Mouse (Mus musculus) lung, embryonic 14.5 days (tissue): ENCODE data around the gene Nup54. TPM values are rescaled to one million over a fixed set of nuclear protein-coding genes. Genes with fewer than 3 reads are reported as not detected.
A peak's percentile ranks its signal among the peaks of the same experiment; 100 is the strongest.

Experiments used
- ATAC-seq: fragments of 200-750 bp; cut with Nextera tagmentation; 2 replicates; pipeline ENCODE4 v1.8.0; 2017; ENCODE audit warnings: mild to moderate bottlenecking, moderate TSS enrichment, moderate library complexity; ENCODE audit not compliant: insufficient read depth
- DNase-seq: peaks from one replicate; pipeline ENCODE4 v3.0.0-alpha.2; 2015
- H3K27ac ChIP-seq: fragments of 300-500 bp; sonication (generic); 2 replicates; pipeline ENCODE4 v1.5.1; 2014; ENCODE audit warnings: low read depth, mild to moderate bottlenecking, moderate library complexity
- H3K27me3 ChIP-seq: fragments of 300-500 bp; sonication (generic); 2 replicates; pipeline ENCODE4 v1.6.1; 2014; ENCODE audit warnings: low read length, control low read depth; ENCODE audit not compliant: insufficient read depth
- H3K36me3 ChIP-seq: fragments of 300-500 bp; sonication (generic); 2 replicates; pipeline ENCODE4 v1.6.1; 2014; ENCODE audit warnings: control low read depth; ENCODE audit not compliant: insufficient read depth
- H3K4me1 ChIP-seq: fragments of 300-500 bp; sonication (generic); 2 replicates; pipeline ENCODE4 v1.6.1; 2014; ENCODE audit warnings: antibody characterized with exemption, control low read depth; ENCODE audit not compliant: insufficient read depth
- H3K4me2 ChIP-seq: fragments of 300-500 bp; sonication (generic); 2 replicates; pipeline ENCODE4 v1.6.1; 2014; ENCODE audit warnings: mild to moderate bottlenecking
- H3K4me3 ChIP-seq: fragments of 300-500 bp; sonication (generic); 2 replicates; pipeline ENCODE4 v1.5.1; 2014; ENCODE audit warnings: low read depth, low read length
- H3K9ac ChIP-seq: fragments of 300-500 bp; sonication (generic); 2 replicates; pipeline ENCODE4 v1.6.1; 2014
- H3K9me3 ChIP-seq: fragments of 300-500 bp; sonication (generic); 2 replicates; pipeline ENCODE4 v1.6.1; 2016; ENCODE audit warnings: low read depth, low read length, control low read depth
- CTCF ChIP-seq: IDR thresholded peaks from 2 replicates; pipeline ENCODE4 v1.5.1; 2016; ENCODE audit warnings: antibody characterized with exemption, low read depth
- WGBS: fragments of 180-500 bp; shearing (Covaris S2); extraction: QIAGEN DNeasy Blood & Tissue Kit; methylation state at CpG from one replicate; pipeline ENCODE4 v1.1.7; 2014; 5-methylcytosine and 5-hydroxymethylcytosine counted together
- polyA plus RNA-seq: library from polyadenylated mRNA; unstranded; fragments of >200 nt; fragmentation: Nextera tagmentation; extraction: Ambion mirVana; gene quantifications from 2 replicates; pipeline ENCODE4 v1.2.1, GENCODE M21; 2014

Nup54 gene
- polyA plus RNA-seq, 1 experiment from 2014 or later, result 61.9 TPM

GRCm38 (mm10) chr5:92465511-92465910, 30.5 kb upstream of the Nup54 start:
- peaks cover 3% of the 10 kb centered on the region; the same call in 1 of the 2 replicates for H3K4me1 ChIP-seq
- H3K4me3 ChIP-seq, result no peak overlapping the region
- H3K9me3 ChIP-seq, result no peaks in the 10 kb centered on the region
- no peak overlapping the region for H3K9ac ChIP-seq
- TF ChIP-seq CTCF, result no peak
- ATAC-seq (no peak), DNase-seq (no peak)
- H3K27ac ChIP-seq, result no peak overlapping the region
- WGBS, result 83% methylated on average over 5 of the region's 5 CpGs
- peaks cover 10% of the 10 kb centered on the region; the same call in 1 of the 2 replicates for H3K36me3 ChIP-seq
- no peak overlapping the region for H3K4me2 ChIP-seq
- no peaks in the 10 kb centered on the region for H3K27me3 ChIP-seq

GRCm38 (mm10) chr5:92461321-92461720, 26.3 kb upstream of the Nup54 start:
- peak; percentile 87 for TF ChIP-seq CTCF
- DNase-seq (peak; percentile 83), ATAC-seq (peak; percentile 44)
- Histone ChIP-seq H3K4me3 (no peak overlapping the region), H3K9me3 (no peaks in the 10 kb centered on the region), H3K4me2 (no peak overlapping the region), H3K27ac (no peak overlapping the region), H3K9ac (no peak overlapping the region), H3K27me3 (no peaks in the 10 kb centered on the region), H3K4me1 (no peaks in the 10 kb centered on the region), H3K36me3 (peaks cover 15% of the 10 kb centered on the region)
- 17% methylated on average over 5 of the region's 5 CpGs for WGBS

- Histone ChIP-seq H3K4me3 (no peak overlapping the region), H3K27me3 (no peaks in the 10 kb centered on the region), H3K27ac (no peak overlapping the region), H3K9me3 (no peaks in the 10 kb centered on the region), H3K4me1 (no peaks in the 10 kb centered on the region), H3K36me3 (peaks cover 24% of the 10 kb centered on the region), H3K4me2 (no peak overlapping the region), H3K9ac (no peak overlapping the region)
- TF ChIP-seq CTCF, result no peak
- no peak for ATAC-seq
- WGBS, result 38% methylated on average over 5 of the region's 5 CpGs
- DNase-seq, result no peak
These were observed 23.7 kb upstream of the Nup54 start for GRCm38 (mm10) chr5:92458726-92459125.

- no peak overlapping the region for H3K27ac ChIP-seq
- no peak for DNase-seq
- 57% methylated on average over 2 of the region's 2 CpGs for WGBS
- H3K4me1 ChIP-seq, result no peaks in the 10 kb centered on the region
- no peak for ATAC-seq
- no peak for TF ChIP-seq CTCF
- peaks cover 34% of the 10 kb centered on the region for H3K36me3 ChIP-seq
- no peak overlapping the region for H3K9ac ChIP-seq
- no peaks in the 10 kb centered on the region for H3K9me3 ChIP-seq
- H3K4me2 ChIP-seq, result no peak overlapping the region
- H3K4me3 ChIP-seq, result no peak overlapping the region
- H3K27me3 ChIP-seq, result no peaks in the 10 kb centered on the region
These were observed 22.4 kb upstream of the Nup54 start for GRCm38 (mm10) chr5:92457410-92457809.

- no peak for DNase-seq
- TF ChIP-seq CTCF, result no peak
These were observed 17.9 kb upstream of the Nup54 start for GRCm38 (mm10) chr5:92452876-92453275.

GRCm38 (mm10) chr5:92446736-92447135, 11.7 kb upstream of the Nup54 start:
- no peak overlapping the region for H3K9ac ChIP-seq
- no peak overlapping the region for H3K27ac ChIP-seq
- H3K4me1 ChIP-seq, result no peaks in the 10 kb centered on the region
- 93% methylated on average over 5 of the region's 5 CpGs for WGBS
- DNase-seq (no peak), ATAC-seq (no peak)
- no peaks in the 10 kb centered on the region for H3K27me3 ChIP-seq
- TF ChIP-seq CTCF, result no peak
- no peaks in the 10 kb centered on the region for H3K9me3 ChIP-seq
- H3K4me2 ChIP-seq, result no peak overlapping the region
- no peak overlapping the region for H3K4me3 ChIP-seq
- H3K36me3 ChIP-seq, result peaks cover 52% of the 10 kb centered on the region

More at GRCm38 (mm10) chr5:92452876-92453275, 17.9 kb upstream of the Nup54 start:
- H3K27me3 ChIP-seq, result no peaks in the 10 kb centered on the region
- 96% methylated on average over 5 of the region's 5 CpGs for WGBS
- no peak overlapping the region for H3K27ac ChIP-seq
- H3K36me3 ChIP-seq, result peaks cover 51% of the 10 kb centered on the region
- no peak overlapping the region for H3K9ac ChIP-seq
- no peaks in the 10 kb centered on the region for H3K9me3 ChIP-seq
- ATAC-seq, result no peak
- no peak overlapping the region for H3K4me3 ChIP-seq
- H3K4me1 ChIP-seq, result no peaks in the 10 kb centered on the region
- H3K4me2 ChIP-seq, result no peak overlapping the region

- DNase-seq (no peak), ATAC-seq (no peak)
- 85% methylated on average over 2 of the region's 2 CpGs for WGBS
- Histone ChIP-seq H3K9ac (no peak overlapping the region), H3K9me3 (no peaks in the 10 kb centered on the region), H3K4me2 (no peak overlapping the region), H3K27me3 (no peaks in the 10 kb centered on the region), H3K4me1 (no peaks in the 10 kb centered on the region), H3K27ac (no peak overlapping the region), H3K36me3 (peaks cover 43% of the 10 kb centered on the region), H3K4me3 (no peak overlapping the region)
- TF ChIP-seq CTCF, result no peak
These were observed 10.0 kb upstream of the Nup54 start for GRCm38 (mm10) chr5:92445016-92445415.

- WGBS, result 23% methylated on average over 7 of the region's 7 CpGs
- Histone ChIP-seq H3K9ac (no peak overlapping the region), H3K9me3 (no peaks in the 10 kb centered on the region), H3K36me3 (peaks cover 26% of the 10 kb centered on the region), H3K27me3 (no peaks in the 10 kb centered on the region), H3K27ac (no peak overlapping the region), H3K4me2 (no peak overlapping the region), H3K4me1 (no peaks in the 10 kb centered on the region), H3K4me3 (no peak overlapping the region)
- no peak for TF ChIP-seq CTCF
- no peak for DNase-seq
- 0 out of 2 replicates have a peak, but pooled peaks have one; percentile 38 for ATAC-seq
These were observed 7.9 kb upstream of the Nup54 start for GRCm38 (mm10) chr5:92442914-92443313.
